Mouse (Mus musculus): Measurements from ENCODE around the gene Olfr108.
A peak's percentile ranks its signal among the peaks of the same experiment; 100 is the strongest.

The Olfr108 gene

DNA sequence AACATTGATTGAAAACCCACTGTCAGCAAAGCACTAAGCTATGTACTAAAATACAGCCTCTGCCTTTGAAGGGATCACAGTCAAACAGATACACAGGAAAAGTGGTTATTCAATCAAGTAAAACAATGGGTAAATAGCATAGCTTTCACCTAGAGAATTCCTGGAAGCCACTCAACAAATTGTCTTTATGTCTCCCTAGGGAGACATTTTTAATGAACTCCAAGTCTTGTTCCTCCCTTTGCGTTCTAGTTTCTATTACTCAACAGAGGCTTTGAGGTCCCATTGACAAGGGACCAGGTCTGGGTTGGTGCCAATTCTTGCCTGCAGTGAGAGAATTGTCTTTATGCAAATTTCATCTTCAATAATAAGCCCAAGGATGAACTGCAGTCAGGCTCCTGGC lies at the start of gene Olfr108:
TSS of gene Olfr108 (plus strand) at position 301 of the 400 bp plus-strand sequence.
- no peak for DNase-seq (ENCODE audit: low spot score)

DNA sequence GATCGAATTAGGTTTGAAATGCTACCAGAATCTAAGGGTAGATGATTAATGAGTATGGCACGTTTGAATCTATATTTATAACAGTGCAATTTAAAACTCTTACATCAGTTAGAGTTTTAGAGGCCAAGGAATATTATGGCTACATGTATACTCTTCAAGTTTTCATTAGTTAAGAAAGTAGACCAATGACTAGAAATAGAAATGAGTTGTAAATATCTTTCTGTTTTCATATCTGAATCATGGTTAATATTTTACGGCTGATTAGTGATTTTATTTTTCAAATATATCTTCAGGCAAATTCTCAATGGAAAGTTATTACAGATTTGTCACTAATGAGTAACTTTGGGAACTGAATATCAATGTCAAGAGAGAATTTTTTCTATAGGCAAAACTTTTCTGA lies 46.4 kb upstream of the Olfr108 start, which contains the start of gene Olfr107:
TSS of gene Olfr107 (plus strand) at position 301 of the 400 bp plus-strand sequence.
- DNase-seq (ENCODE audit: low spot score): no peak

DNA sequence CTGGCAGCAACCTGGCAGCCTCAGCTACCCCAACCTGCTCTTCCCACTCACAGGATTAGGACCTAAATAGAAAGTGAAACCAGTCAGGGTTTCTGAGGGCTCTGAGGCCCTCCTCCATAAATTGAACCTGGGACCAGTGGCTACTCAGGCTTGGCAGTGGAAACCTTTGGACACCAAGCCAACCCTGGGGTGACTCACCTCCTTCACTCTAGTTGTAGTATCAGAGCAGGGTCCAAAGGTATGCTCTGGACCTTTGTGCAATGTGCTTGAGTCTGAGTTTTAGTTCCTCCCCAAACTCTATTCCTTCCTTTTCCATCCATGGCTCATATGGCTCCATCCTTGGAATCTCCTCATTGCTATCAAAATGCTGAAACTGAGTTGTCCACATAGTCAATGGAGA lies 31.9 kb upstream of the Olfr108 start:
- DNase-seq (ENCODE audit: low spot score): no peak

DNA sequence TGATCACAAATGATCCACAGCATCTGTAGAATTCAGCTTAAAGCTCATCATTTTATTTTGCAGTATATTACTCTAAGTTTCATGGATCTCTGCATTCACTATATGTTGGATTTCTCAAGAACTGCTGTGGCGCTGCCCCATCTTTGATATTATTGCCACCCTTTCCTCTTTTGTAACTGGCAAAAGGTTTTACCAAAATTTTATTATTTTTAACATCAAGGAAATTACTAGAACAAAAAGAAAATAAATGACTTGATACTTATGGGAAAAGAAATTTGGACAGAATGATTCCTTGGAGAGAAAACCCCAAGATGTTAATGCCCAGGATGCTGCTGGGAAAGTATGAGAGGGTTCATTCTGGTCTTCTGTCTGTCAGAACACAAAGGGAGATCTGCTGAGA lies 13.3 kb downstream of the Olfr108 start, which contains the start of gene Olfr109:
TSS of gene Olfr109 (plus strand) at position 301 of the 400 bp plus-strand sequence.
- DNase-seq (ENCODE audit: low spot score): no peak

DNA sequence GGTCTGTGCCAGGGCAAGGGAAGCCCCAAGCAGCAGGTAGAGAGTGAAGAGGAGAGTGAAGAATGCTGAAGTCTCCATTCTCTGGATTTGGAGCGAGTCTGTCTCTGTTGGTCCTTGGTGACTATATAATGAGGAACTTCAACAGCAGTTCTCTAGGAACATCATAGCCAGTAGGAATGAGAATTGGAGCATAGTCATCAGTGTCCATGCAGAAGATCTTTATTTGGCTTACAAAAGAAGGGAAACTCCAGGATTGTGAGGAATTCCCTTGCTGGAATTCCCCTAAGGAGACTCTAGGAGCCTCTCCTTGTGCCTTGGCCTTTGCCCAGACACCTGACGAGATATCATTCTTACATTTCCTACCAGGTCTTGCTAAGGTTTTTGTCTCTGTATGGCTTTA lies 38.2 kb downstream of the Olfr108 start, which contains the start of gene H2-M2:
TSS of gene H2-M2 (minus strand) at position 101 of the 400 bp plus-strand sequence.
- no peak for DNase-seq (ENCODE audit: low spot score)

DNA sequence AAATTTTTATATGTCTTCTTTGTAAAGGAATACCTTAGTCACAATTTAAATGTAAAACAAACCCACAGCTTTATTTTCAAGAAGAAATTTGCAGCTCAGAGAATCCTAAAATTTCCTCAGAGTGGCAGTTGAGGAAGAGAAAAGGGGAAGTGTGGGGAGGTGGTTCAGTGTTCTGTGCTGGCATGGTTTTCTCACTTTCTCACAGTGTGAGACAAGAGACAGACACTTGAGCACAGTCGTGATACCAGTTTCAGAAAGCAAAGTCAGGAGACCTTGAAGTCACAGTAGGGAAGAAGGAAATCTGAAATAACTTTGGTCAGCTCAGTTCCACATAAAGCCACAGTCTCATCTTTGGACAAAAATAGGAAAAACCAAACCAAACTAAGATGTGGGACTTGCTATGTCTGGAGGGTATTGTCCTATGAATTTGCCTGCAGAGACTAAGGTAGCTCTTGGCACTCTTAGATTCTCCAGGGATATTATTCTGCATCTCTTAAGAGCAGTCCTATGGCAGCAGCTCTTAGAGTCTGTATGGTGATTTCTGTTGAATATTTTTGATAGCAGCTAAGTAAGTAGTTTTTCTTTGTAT lies 46.7 kb downstream of the Olfr108 start, which contains the start of gene Olfr110:
TSS of gene Olfr110 (plus strand) at position 539 of the 589 bp plus-strand sequence.
- DNase-seq (ENCODE audit: low spot score): peak; percentile 22

Data from left cerebral cortex, adult 11 months (tissue).